Mouse (Mus musculus) intestine, embryonic 14.5 days (tissue): ENCODE measurements around the gene Bnc2. TPM values are rescaled to one million over a fixed set of nuclear protein-coding genes. Genes with fewer than 3 reads are reported as not detected.

Experiments used
- ATAC-seq: fragments of 200-750 bp; cut with Nextera tagmentation; replicated peaks from 2 replicates; pipeline ENCODE4 v1.8.0; 2017; ENCODE audit warnings: low read depth, moderate number of reproducible peaks, moderate TSS enrichment, moderate library complexity; ENCODE audit not compliant: low FRiP score, low TSS enrichment
- DNase-seq: peaks from one replicate; pipeline ENCODE4 v3.0.0-alpha.2; 2018; ENCODE audit warnings: low spot score
- H3K27ac ChIP-seq: fragments of 300-500 bp; sonication (generic); 2 replicates; pipeline ENCODE4 v1.5.1; 2014; ENCODE audit warnings: low read depth, mild to moderate bottlenecking, control low read depth
- H3K27me3 ChIP-seq: fragments of 300-500 bp; sonication (generic); replicated peaks from 2 replicates; pipeline ENCODE4 v1.6.1; 2014; ENCODE audit warnings: low read length, control low read depth; ENCODE audit not compliant: control insufficient read depth, insufficient read depth
- H3K36me3 ChIP-seq: fragments of 300-500 bp; sonication (generic); 2 replicates; pipeline ENCODE4 v1.6.1; 2014; ENCODE audit warnings: low read length, control low read depth; ENCODE audit not compliant: control insufficient read depth, insufficient read depth
- H3K4me1 ChIP-seq: fragments of 300-500 bp; sonication (generic); replicated peaks from 2 replicates; pipeline ENCODE4 v1.6.1; 2014; ENCODE audit warnings: low read length, control low read depth, mixed read lengths; ENCODE audit not compliant: control insufficient read depth, insufficient read depth
- H3K4me2 ChIP-seq: fragments of 300-500 bp; sonication (generic); 2 replicates; pipeline ENCODE4 v1.6.1; 2014; ENCODE audit warnings: low read length
- H3K4me3 ChIP-seq: fragments of 300-500 bp; sonication (generic); 2 replicates; pipeline ENCODE4 v1.5.1; 2014; ENCODE audit warnings: low read depth, low read length, control low read depth, mixed read lengths
- H3K9ac ChIP-seq: fragments of 300-500 bp; sonication (generic); 2 replicates; pipeline ENCODE4 v1.6.1; 2014; ENCODE audit warnings: mild to moderate bottlenecking, low read length
- H3K9me3 ChIP-seq: fragments of 300-500 bp; sonication (generic); 2 replicates; pipeline ENCODE4 v1.6.1; 2016; ENCODE audit warnings: low read length, control low read depth; ENCODE audit not compliant: control insufficient read depth
- WGBS: fragments of 180-500 bp; shearing (Covaris S2); extraction: QIAGEN DNeasy Blood & Tissue Kit; methylation state at CpG from one replicate; pipeline ENCODE4 v1.1.7; 2014; 5-methylcytosine and 5-hydroxymethylcytosine counted together
- polyA plus RNA-seq: library from polyadenylated mRNA; unstranded; fragments of >200 nt; fragmentation: Nextera tagmentation; extraction: Ambion mirVana; gene quantifications from 2 replicates; pipeline ENCODE4 v1.2.1, GENCODE M21; 2014

Gene Bnc2
- polyA plus RNA-seq, 1 experiment from 2014 or later = 24.3 TPM

DNA sequence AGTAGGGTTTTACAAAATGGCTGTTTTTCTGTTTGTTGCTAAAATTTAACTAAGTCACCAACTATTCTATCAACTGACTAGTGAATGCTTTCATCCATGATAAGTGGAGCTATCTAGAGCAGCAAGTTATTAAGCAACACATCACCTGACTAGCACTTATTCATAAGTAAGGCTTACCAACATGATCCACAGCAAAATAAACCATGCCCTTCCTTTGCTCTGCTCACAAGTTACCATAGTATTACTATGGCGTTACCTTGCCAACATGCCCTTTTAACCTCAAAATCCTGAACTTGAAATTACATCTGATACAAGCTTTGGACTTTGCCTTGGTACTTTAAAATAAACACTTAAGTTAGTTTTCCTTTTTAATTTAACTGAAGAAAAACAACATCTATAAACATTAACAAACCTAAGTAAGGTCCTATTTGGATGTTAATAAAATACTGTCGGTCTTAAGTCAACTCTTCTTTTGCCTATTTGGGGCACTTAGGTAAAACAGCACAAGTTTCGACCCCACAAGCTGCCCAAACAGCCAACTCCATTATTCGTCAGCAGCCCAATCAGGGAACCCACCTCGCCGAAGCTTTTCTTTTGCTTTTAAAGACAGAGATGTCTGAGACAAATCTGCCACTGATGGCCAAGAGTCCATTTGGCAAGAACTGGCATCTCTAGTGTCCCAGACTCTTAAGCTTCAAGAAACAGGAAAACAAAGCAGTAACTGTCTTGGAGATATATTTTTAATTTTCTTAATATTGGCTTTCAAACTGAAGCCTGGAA lies 204.8 kb downstream of the Bnc2 start:
- Histone ChIP-seq H3K9ac (no peak overlapping the region), H3K4me1 (no peaks in the 10 kb centered on the region), H3K36me3 (no peaks in the 10 kb centered on the region), H3K4me3 (no peak overlapping the region), H3K27ac (no peak overlapping the region), H3K27me3 (no peaks in the 10 kb centered on the region), H3K4me2 (no peak overlapping the region), H3K9me3 (no peaks in the 10 kb centered on the region)
- ATAC-seq (no peak), DNase-seq (no peak)
- 82% methylated on average over 6 of the region's 6 CpGs for WGBS

DNA sequence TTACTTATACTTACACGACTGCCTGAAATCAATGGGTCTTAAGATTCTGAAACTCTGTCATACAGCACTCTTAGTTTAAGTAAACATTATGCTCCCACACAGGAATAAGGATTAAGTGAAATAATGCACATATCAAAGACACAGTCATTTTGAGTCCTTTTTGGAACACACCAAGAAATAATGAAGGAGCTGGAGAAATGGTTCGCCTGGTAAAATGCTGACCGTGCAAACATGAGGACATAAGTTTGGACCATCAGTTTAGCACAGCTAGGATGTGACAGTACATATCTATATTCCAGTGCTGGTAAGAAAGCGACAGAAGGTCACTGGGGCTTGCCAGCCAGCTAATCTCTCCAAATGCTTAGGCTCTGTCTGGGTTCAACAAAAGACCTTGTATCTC lies 205.7 kb downstream of the Bnc2 start:
- WGBS = 65% methylated on average over 4 of the region's 4 CpGs
- no peak overlapping the region for H3K9ac ChIP-seq
- ATAC-seq (no peak), DNase-seq (no peak)
- H3K27me3 ChIP-seq = no peaks in the 10 kb centered on the region
- no peak overlapping the region for H3K27ac ChIP-seq
- no peak overlapping the region for H3K4me3 ChIP-seq
- no peaks in the 10 kb centered on the region for H3K36me3 ChIP-seq
- no peak overlapping the region for H3K4me2 ChIP-seq
- no peaks in the 10 kb centered on the region for H3K4me1 ChIP-seq
- H3K9me3 ChIP-seq = no peaks in the 10 kb centered on the region

GRCm38 (mm10) chr4:84467722-84468121 lies 207.4 kb downstream of the Bnc2 start:
- no peaks in the 10 kb centered on the region for H3K4me1 ChIP-seq
- ATAC-seq (no peak), DNase-seq (no peak)
- H3K36me3 ChIP-seq = no peaks in the 10 kb centered on the region
- H3K9ac ChIP-seq = no peak overlapping the region
- 0 out of 2 replicates have a peak, but pooled peaks cover 2% of the 10 kb centered on the region for H3K9me3 ChIP-seq
- no peak overlapping the region for H3K27ac ChIP-seq
- 92% methylated on average over 3 of the region's 3 CpGs for WGBS
- no peak overlapping the region for H3K4me2 ChIP-seq
- H3K27me3 ChIP-seq = no peaks in the 10 kb centered on the region
- H3K4me3 ChIP-seq = no peak overlapping the region

DNA sequence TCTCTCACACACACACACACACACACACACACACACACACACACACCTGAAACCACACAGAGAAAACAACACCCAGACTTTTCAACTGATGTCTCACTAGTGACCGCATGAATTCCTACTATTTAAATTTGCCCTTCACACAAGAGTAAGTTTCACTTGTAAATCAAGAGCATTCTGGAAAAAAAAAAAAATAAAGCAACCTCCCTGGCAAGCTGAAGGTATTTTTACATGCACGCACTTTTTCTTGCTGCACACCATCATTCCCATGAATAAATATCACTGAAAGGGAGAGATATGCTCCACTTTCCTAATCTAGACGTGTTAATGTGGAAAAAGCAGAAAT lies 216.9 kb downstream of the Bnc2 start:
- Histone ChIP-seq H3K4me1 (peaks cover 14% of the 10 kb centered on the region), H3K9ac (no peak overlapping the region), H3K4me3 (no peak overlapping the region), H3K4me2 (no peak overlapping the region), H3K36me3 (no peaks in the 10 kb centered on the region), H3K27ac (no peak overlapping the region), H3K27me3 (no peaks in the 10 kb centered on the region), H3K9me3 (0 out of 2 replicates have a peak, but pooled peaks cover under 1% of the 10 kb centered on the region)
- DNase-seq (no peak), ATAC-seq (no peak)
- WGBS = 65% methylated on average over 3 of the region's 3 CpGs

DNA sequence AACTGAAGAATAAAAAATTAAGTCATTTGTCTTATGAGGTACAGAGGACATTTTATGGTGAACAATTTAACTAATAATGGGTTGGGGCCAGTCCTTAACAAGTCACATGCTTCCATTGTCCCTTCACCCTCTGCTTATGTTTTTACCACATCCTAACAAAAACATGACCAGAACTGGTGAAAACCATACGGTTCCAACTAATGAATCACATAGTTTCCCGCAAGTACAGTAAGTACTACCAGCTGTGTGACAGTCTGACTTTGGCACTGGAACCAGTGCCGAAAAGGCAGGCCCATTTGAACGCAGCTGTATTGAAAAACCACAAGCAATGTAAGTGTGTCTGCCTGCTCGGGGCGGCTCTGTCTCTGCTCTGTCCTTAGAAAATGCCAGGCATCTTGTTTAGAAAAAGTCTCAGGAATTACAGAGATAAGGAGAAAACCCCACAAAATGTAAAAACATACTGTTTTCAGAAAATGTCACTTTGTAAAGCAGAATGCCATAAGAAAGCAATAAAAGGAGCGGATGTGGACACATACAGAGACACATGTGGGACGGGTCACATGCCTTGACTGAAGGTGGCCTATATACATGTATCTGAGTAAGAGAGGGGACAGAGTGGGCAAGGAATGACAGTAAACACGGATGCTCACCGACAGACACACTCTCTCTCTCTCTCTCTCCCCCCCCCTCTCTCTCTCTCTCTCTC lies 217.4 kb downstream of the Bnc2 start:
- 60% methylated on average over 10 of the region's 10 CpGs for WGBS
- ATAC-seq = no peak

DNA sequence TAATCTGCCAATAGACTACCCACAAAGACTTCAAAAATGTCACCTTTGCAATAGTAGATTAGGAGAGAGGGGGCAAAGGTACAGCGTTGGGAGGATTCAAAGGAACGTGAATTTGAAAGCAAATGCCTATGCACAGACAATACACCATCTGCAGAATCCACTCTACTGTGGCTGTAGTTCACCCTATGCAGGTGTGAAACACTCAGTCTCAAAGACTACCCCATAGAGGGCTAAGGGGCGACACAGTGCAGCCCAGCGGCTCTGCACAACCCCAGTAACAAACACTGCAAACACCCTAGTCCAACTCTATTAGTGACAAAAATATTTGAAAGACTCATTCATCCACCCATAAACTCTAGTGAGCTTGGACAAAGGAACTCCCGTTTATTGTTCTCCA lies 218.2 kb downstream of the Bnc2 start:
- Histone ChIP-seq H3K9me3 (no peaks in the 10 kb centered on the region), H3K9ac (no peak overlapping the region), H3K4me3 (no peak overlapping the region), H3K4me2 (no peak overlapping the region), H3K36me3 (no peaks in the 10 kb centered on the region), H3K4me1 (peaks cover 14% of the 10 kb centered on the region), H3K27ac (no peak overlapping the region), H3K27me3 (no peaks in the 10 kb centered on the region)
- 72% methylated on average over 5 of the region's 5 CpGs for WGBS
- ATAC-seq = no peak
- DNase-seq = no peak

More for the DNA sequence above, 217.4 kb downstream of the Bnc2 start:
- DNase-seq = no peak
- Histone ChIP-seq H3K9ac (no peak overlapping the region), H3K27ac (no peak overlapping the region), H3K9me3 (no peaks in the 10 kb centered on the region), H3K36me3 (no peaks in the 10 kb centered on the region), H3K27me3 (no peaks in the 10 kb centered on the region), H3K4me1 (peaks cover 14% of the 10 kb centered on the region), H3K4me3 (no peak overlapping the region), H3K4me2 (no peak overlapping the region)

GRCm38 (mm10) chr4:84456198-84456852 lies 218.8 kb downstream of the Bnc2 start:
- Histone ChIP-seq H3K4me2 (no peak overlapping the region), H3K9ac (no peak overlapping the region), H3K27me3 (no peaks in the 10 kb centered on the region), H3K4me1 (peaks cover 14% of the 10 kb centered on the region), H3K27ac (no peak overlapping the region), H3K4me3 (no peak overlapping the region), H3K36me3 (no peaks in the 10 kb centered on the region), H3K9me3 (no peaks in the 10 kb centered on the region)
- 69% methylated on average over 16 of the region's 16 CpGs for WGBS
- DNase-seq (no peak), ATAC-seq (no peak)

DNA sequence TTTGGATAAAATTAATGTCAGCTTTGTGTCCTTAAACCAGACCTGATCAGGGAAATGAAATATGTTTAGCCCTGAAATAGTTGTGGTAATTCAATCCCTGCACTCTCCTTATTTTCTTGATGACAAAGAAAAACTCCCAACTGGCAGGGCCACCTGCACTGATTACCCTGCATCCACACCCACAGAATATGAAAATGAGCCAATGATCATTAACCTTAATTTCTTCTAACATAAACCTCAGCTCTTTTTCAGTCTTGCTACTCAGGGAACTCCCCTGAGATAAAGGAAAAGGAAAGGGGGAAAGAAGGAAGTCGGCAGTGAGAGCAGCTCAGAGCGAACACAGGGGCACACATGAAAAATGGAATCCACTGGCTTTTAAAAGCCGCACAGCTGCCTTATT lies 220.6 kb downstream of the Bnc2 start:
- no peaks in the 10 kb centered on the region for H3K36me3 ChIP-seq
- H3K9ac ChIP-seq = no peak overlapping the region
- no peak overlapping the region for H3K4me3 ChIP-seq
- ATAC-seq = no peak
- H3K27me3 ChIP-seq = no peaks in the 10 kb centered on the region
- H3K9me3 ChIP-seq = no peaks in the 10 kb centered on the region
- no peak overlapping the region for H3K4me2 ChIP-seq
- H3K27ac ChIP-seq = no peak overlapping the region
- WGBS = 33% methylated on average over 3 of the region's 3 CpGs
- no peak for DNase-seq
- H3K4me1 ChIP-seq = peaks cover 14% of the 10 kb centered on the region
